Mouse (Mus musculus): Measurements from ENCODE around the gene Gm20388. TPM values are rescaled to one million over a fixed set of nuclear protein-coding genes. Genes with fewer than 3 reads are reported as not detected.
"Not testable (repeated sequence)": the region's sequence is repeated elsewhere in the genome, so short reads cannot be mapped to it uniquely, and the experiment has no call there.

The Gm20388 gene
- polyA plus RNA-seq, 1 experiment from 2014 or later: not detected

- H3K9ac ChIP-seq: no peak overlapping the region
- H3K9me3 ChIP-seq (ENCODE audit: control insufficient read depth, low read length): no peaks in the 10 kb centered on the region
- H3K4me2 ChIP-seq (replicated peaks): no peak overlapping the region
- whole genome bisulfite sequencing: 81% methylated on average over 7 of the region's 7 CpGs
- H3K4me1 ChIP-seq (replicated peaks; ENCODE audit: control insufficient read depth, insufficient read depth, low read length): peaks cover 23% of the 10 kb centered on the region
- no peak overlapping the region for H3K27ac ChIP-seq
- DNase-seq (ENCODE audit: low spot score) (no peak), ATAC-seq (ENCODE audit: low FRiP score) (no peak)
- H3K27me3 ChIP-seq (ENCODE audit: control insufficient read depth, insufficient read depth, low read length): no peaks in the 10 kb centered on the region
- no peak overlapping the region for H3K4me3 ChIP-seq (replicated peaks; ENCODE audit: low read length)
- H3K36me3 ChIP-seq (replicated peaks; ENCODE audit: control insufficient read depth, insufficient read depth): no peaks in the 10 kb centered on the region
These were observed 3893.9 kb downstream of the Gm20388 start for GRCm38 (mm10) chr8:123804586-123804985.

- H3K27ac ChIP-seq: peak overlapping the region; percentile 77
- DNase-seq (ENCODE audit: low spot score) (no peak), ATAC-seq (ENCODE audit: low FRiP score) (no peak; the same call in 1 of the 2 replicates)
- H3K9ac ChIP-seq: peak overlapping the region; percentile 89
- H3K4me1 ChIP-seq (replicated peaks; ENCODE audit: control insufficient read depth, insufficient read depth, low read length): peaks cover 23% of the 10 kb centered on the region
- H3K36me3 ChIP-seq (replicated peaks; ENCODE audit: control insufficient read depth, insufficient read depth): no peaks in the 10 kb centered on the region
- peak overlapping the region; percentile 79 for H3K4me3 ChIP-seq (replicated peaks; ENCODE audit: low read length)
- H3K27me3 ChIP-seq (ENCODE audit: control insufficient read depth, insufficient read depth, low read length): no peaks in the 10 kb centered on the region
- peak overlapping the region; percentile 94 for H3K4me2 ChIP-seq (replicated peaks)
- WGBS: 16% methylated on average over 15 of the region's 15 CpGs
- H3K9me3 ChIP-seq (ENCODE audit: control insufficient read depth, low read length): no peaks in the 10 kb centered on the region
These were observed 3894.6 kb downstream of the Gm20388 start for GRCm38 (mm10) chr8:123805209-123805717.

DNA sequence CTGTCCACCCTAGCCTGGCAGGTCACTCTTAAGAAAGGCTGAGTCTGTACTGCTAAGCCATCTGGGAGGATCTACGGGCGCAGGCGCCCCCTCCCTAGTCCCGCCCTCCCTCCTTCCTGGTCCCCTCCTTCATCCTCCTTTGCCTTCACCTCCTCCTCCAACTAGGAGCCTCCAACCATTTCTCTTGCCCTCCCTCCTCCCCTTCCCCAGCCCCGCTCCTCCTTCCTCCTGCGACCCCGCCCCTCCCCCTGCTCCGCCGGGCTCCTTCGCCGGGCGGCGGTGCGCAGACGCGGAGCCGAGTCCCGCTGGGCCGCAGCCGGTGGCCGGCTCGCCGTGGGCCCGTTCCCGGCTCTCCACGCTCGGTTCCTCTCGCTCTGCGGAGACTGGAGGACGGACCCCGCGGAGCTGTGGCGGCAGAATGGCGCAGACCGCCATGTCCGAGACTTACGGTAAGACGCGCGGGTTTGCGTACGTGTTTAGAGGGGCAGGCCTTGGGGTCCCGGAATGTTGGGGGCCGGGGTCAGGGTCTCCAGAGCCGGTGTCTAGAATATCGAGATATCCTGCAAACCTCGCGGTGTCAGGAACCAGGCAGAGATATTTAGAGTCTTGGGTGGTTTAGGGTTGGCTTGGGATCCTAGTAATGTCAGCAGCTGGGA lies 3895.2 kb downstream of the Gm20388 start, which contains the start of gene Rab4a:
Rab4a (plus strand) TSS at position 268 of the 656 bp plus-strand sequence.
- Histone ChIP-seq H3K4me3 (replicated peaks; ENCODE audit: low read length) (peak within 1 kb of the TSS; percentile 79), H3K4me1 (replicated peaks; ENCODE audit: control insufficient read depth, insufficient read depth, low read length) (peaks cover 23% of the 10 kb centered on the region), H3K9me3 (ENCODE audit: control insufficient read depth, low read length) (no peaks in the 10 kb centered on the region), H3K9ac (peak within 1 kb of the TSS; percentile 89), H3K36me3 (replicated peaks; ENCODE audit: control insufficient read depth, insufficient read depth) (no peaks in the 10 kb centered on the region), H3K4me2 (replicated peaks) (peak within 1 kb of the TSS; percentile 94), H3K27ac (peak within 1 kb of the TSS; percentile 77), H3K27me3 (ENCODE audit: control insufficient read depth, insufficient read depth, low read length) (no peaks in the 10 kb centered on the region)
- WGBS: under 1% methylated on average over 48 of the region's 48 CpGs
- DNase-seq (ENCODE audit: low spot score) (peak; percentile 84), ATAC-seq (ENCODE audit: low FRiP score) (peak; percentile 93)

- 2% methylated on average over 12 of the region's 12 CpGs for WGBS
- DNase-seq (ENCODE audit: low spot score) (no peak), ATAC-seq (ENCODE audit: low FRiP score) (no peak)
- Histone ChIP-seq H3K4me3 (replicated peaks; ENCODE audit: low read length) (peak overlapping the region; percentile 79), H3K9me3 (ENCODE audit: control insufficient read depth, low read length) (no peaks in the 10 kb centered on the region), H3K27me3 (ENCODE audit: control insufficient read depth, insufficient read depth, low read length) (no peaks in the 10 kb centered on the region), H3K27ac (peak overlapping the region; percentile 77), H3K4me2 (replicated peaks) (peak overlapping the region; percentile 94), H3K4me1 (replicated peaks; ENCODE audit: control insufficient read depth, insufficient read depth, low read length) (peaks cover 23% of the 10 kb centered on the region), H3K36me3 (replicated peaks; ENCODE audit: control insufficient read depth, insufficient read depth) (no peaks in the 10 kb centered on the region), H3K9ac (peak overlapping the region; percentile 89)
These were observed 3895.8 kb downstream of the Gm20388 start for GRCm38 (mm10) chr8:123806374-123806935.

DNA sequence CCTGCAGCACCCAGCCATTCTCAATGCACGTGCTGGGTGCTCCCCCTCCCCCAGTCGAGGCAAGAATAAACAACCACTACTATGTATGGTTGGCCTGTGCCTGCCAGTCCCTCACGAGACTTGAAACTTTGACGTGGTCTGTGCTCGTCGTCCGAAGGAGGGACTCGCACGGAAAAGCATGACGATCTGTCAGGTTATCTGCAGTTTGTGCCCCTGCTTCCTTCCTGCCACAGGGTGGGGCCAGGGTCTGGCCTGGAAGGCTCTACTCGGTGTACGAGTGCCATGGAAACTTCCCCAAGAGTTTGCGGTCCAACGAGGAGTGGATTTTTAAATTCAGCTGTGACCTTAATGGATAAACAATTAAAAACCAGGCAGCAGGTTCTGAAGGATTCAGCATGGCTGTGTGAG lies 3896.4 kb downstream of the Gm20388 start:
- WGBS: 7% methylated on average over 14 of the region's 14 CpGs
- DNase-seq (ENCODE audit: low spot score): no peak
- Histone ChIP-seq H3K4me3 (replicated peaks; ENCODE audit: low read length) (peak overlapping the region; percentile 79), H3K4me2 (replicated peaks) (peak overlapping the region; percentile 94), H3K27me3 (ENCODE audit: control insufficient read depth, insufficient read depth, low read length) (no peaks in the 10 kb centered on the region), H3K27ac (no peak overlapping the region), H3K4me1 (replicated peaks; ENCODE audit: control insufficient read depth, insufficient read depth, low read length) (peaks cover 23% of the 10 kb centered on the region), H3K9me3 (ENCODE audit: control insufficient read depth, low read length) (no peaks in the 10 kb centered on the region), H3K9ac (peak overlapping the region; percentile 89), H3K36me3 (replicated peaks; ENCODE audit: control insufficient read depth, insufficient read depth) (no peaks in the 10 kb centered on the region)
- no peak for ATAC-seq (ENCODE audit: low FRiP score)

- Histone ChIP-seq H3K4me2 (replicated peaks) (peak overlapping the region; percentile 94), H3K9ac (peak overlapping the region; percentile 89; the same call in 1 of the 2 replicates), H3K9me3 (ENCODE audit: control insufficient read depth, low read length) (no peaks in the 10 kb centered on the region), H3K27me3 (ENCODE audit: control insufficient read depth, insufficient read depth, low read length) (no peaks in the 10 kb centered on the region), H3K27ac (no peak overlapping the region), H3K4me1 (replicated peaks; ENCODE audit: control insufficient read depth, insufficient read depth, low read length) (peaks cover 23% of the 10 kb centered on the region), H3K36me3 (replicated peaks; ENCODE audit: control insufficient read depth, insufficient read depth) (no peaks in the 10 kb centered on the region), H3K4me3 (replicated peaks; ENCODE audit: low read length) (no peak overlapping the region)
- no peak for ATAC-seq (ENCODE audit: low FRiP score)
- DNase-seq (ENCODE audit: low spot score): no peak
- WGBS: 67% methylated on average over 6 of the region's 6 CpGs
These were observed 3897.4 kb downstream of the Gm20388 start for GRCm38 (mm10) chr8:123807852-123808573.

DNA sequence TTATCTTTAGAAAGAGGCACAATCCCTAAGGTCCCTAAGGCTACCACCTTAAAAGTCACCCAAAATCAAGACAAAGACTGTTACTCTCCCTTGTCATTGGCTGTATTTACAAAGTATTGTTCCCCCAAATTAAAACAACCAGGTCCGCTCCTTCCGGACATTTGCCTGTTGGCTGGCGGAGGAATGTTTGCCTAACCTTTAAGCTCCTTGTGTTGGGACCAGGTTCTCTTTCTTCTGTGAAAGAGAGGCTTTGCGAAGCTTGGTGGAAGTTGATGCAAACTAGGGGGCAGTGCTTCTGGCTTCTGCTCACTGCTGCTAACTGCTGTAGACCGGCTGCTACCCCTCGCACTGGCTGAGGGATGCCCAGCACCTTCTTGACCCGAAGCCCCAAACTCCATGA lies 3898.0 kb downstream of the Gm20388 start:
- ATAC-seq (ENCODE audit: low FRiP score): no peak
- Histone ChIP-seq H3K4me2 (replicated peaks) (no peak overlapping the region), H3K4me1 (replicated peaks; ENCODE audit: control insufficient read depth, insufficient read depth, low read length) (peaks cover 23% of the 10 kb centered on the region)

DNA sequence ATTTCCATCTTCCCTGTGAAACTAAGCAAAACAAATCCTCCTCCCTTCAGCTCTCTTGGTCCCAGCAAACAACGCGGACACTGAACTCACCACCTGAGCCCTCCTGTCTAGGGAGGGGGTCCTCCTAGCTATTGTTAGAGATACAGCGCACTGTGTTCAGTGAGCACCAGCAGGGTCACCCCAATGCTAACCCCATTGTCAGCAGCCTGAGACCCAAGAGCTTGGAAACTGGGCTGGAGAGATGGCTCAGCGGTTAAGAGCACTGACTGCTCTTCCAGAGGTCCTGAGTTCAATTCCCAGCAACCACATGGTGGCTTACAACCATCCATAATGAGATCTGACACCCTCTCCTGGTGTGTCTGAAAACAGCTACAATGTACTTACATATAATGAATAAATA lies 3898.7 kb downstream of the Gm20388 start:
- not testable (repeated sequence) for H3K36me3 ChIP-seq (replicated peaks; ENCODE audit: control insufficient read depth, insufficient read depth); H3K27ac ChIP-seq; H3K9me3 ChIP-seq (ENCODE audit: control insufficient read depth, low read length); DNase-seq (ENCODE audit: low spot score); H3K4me3 ChIP-seq (replicated peaks; ENCODE audit: low read length); H3K27me3 ChIP-seq (ENCODE audit: control insufficient read depth, insufficient read depth, low read length); H3K4me2 ChIP-seq (replicated peaks); ATAC-seq (ENCODE audit: low FRiP score); H3K9ac ChIP-seq
- WGBS: 84% methylated on average over 4 of the region's 4 CpGs
- peaks cover 23% of the 10 kb centered on the region for H3K4me1 ChIP-seq (replicated peaks; ENCODE audit: control insufficient read depth, insufficient read depth, low read length)

More for the DNA sequence above, 3898.0 kb downstream of the Gm20388 start:
- Histone ChIP-seq H3K4me3 (replicated peaks; ENCODE audit: low read length) (no peak overlapping the region), H3K27ac (no peak overlapping the region), H3K27me3 (ENCODE audit: control insufficient read depth, insufficient read depth, low read length) (no peaks in the 10 kb centered on the region), H3K36me3 (replicated peaks; ENCODE audit: control insufficient read depth, insufficient read depth) (no peaks in the 10 kb centered on the region), H3K9ac (no peak overlapping the region), H3K9me3 (ENCODE audit: control insufficient read depth, low read length) (no peaks in the 10 kb centered on the region)
- 71% methylated on average over 7 of the region's 7 CpGs for WGBS
- DNase-seq (ENCODE audit: low spot score): no peak

DNA sequence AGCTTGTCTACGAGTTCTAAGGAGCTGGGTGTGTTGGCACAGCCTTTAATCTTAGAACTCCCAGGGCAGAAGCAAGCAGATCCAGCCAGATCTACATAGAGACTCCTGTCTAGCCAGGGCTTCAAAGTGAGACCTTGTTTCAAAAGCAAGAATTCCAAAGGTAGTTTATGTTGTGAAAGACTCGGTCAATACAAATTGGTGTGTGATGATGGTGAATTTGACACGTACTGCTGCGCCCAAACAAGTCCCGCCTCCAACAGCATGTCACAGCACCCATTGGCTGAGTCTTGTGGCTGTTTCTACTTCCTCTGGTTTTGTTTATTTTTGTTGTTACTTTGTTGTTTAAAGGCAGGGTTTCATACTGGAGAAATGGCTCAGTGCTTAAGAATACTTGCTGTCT lies 3901.6 kb downstream of the Gm20388 start:
- H3K9me3 ChIP-seq (ENCODE audit: control insufficient read depth, low read length): no peaks in the 10 kb centered on the region
- H3K4me1 ChIP-seq (replicated peaks; ENCODE audit: control insufficient read depth, insufficient read depth, low read length): peaks cover 8% of the 10 kb centered on the region
- DNase-seq (ENCODE audit: low spot score) (no peak), ATAC-seq (ENCODE audit: low FRiP score) (no peak)
- H3K27ac ChIP-seq: no peak overlapping the region
- no peak overlapping the region for H3K4me2 ChIP-seq (replicated peaks)
- H3K9ac ChIP-seq: no peak overlapping the region
- no peak overlapping the region for H3K4me3 ChIP-seq (replicated peaks; ENCODE audit: low read length)
- H3K36me3 ChIP-seq (replicated peaks; ENCODE audit: control insufficient read depth, insufficient read depth): 0 out of 2 replicates have a peak, but pooled peaks cover 6% of the 10 kb centered on the region
- WGBS: 89% methylated on average over 5 of the region's 5 CpGs
- H3K27me3 ChIP-seq (ENCODE audit: control insufficient read depth, insufficient read depth, low read length): no peaks in the 10 kb centered on the region
